Mouse (Mus musculus): Measurements from ENCODE around the gene Mc3r. TPM values are rescaled to one million over a fixed set of nuclear protein-coding genes. Genes with fewer than 3 reads are reported as not detected.

The Mc3r gene
- total and polyA plus RNA-seq, 2 experiments from 2014 or later: not detected

DNA sequence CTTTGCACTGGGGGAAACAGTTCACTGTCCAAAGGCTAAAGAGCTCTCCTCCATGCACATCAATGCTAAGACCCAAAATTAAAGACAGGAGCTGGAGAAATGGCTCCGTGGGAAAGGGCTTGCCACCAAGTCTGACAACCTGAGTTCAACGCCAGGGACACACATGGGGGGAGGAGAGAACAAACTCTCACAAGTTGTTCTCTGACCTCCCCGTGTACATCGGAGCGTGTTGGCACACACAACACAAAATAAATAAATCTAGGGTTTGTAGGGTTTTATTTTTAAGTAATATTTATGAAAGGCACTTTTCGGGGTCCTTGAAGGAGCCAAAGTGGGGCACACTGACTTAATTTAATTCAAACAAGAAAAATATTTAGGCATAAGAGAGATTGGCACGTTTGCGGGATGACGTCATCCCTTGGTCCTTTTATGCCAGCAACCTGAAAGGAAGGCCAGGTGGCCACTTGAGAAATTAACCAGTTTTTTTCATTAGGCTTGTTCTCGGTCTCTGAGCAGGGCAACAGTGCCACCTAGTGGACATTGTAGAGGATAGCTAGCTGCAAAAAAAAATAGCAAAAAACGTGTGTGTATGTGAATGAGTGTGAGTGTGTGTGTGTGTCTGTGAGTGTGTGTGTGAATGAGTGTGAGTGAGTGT lies 32.7 kb upstream of the Mc3r start:
- no peaks in the 10 kb centered on the region for H3K27me3 ChIP-seq (ENCODE audit: control insufficient read depth, insufficient read depth, low read length)
- ATAC-seq (ENCODE audit: insufficient read depth, low read depth) (no peak), DNase-seq (ENCODE audit: low spot score) (peak; percentile 60)
- H3K27ac ChIP-seq (ENCODE audit: low read depth): no peak overlapping the region
- WGBS: 38% methylated on average over 11 of the region's 11 CpGs
- no peaks in the 10 kb centered on the region for H3K36me3 ChIP-seq (replicated peaks; ENCODE audit: control insufficient read depth, insufficient read depth, low read length)
- no peaks in the 10 kb centered on the region for H3K4me1 ChIP-seq (ENCODE audit: control insufficient read depth, insufficient read depth)
- no peak overlapping the region for H3K9ac ChIP-seq (replicated peaks; ENCODE audit: low read depth, low read length)
- H3K4me3 ChIP-seq (ENCODE audit: low read depth, low read length): no peak overlapping the region
- no peaks in the 10 kb centered on the region for H3K9me3 ChIP-seq (replicated peaks; ENCODE audit: control insufficient read depth, low read length)
- no peak for TF ChIP-seq EP300 (IDR thresholded peaks at IDR 0.05; ENCODE audit: low read depth)
- peak; percentile 87 for TF ChIP-seq CTCF (IDR thresholded peaks at IDR 0.05; ENCODE audit: low read depth)
- no peak overlapping the region for H3K4me2 ChIP-seq (ENCODE audit: low read depth, low read length)

DNA sequence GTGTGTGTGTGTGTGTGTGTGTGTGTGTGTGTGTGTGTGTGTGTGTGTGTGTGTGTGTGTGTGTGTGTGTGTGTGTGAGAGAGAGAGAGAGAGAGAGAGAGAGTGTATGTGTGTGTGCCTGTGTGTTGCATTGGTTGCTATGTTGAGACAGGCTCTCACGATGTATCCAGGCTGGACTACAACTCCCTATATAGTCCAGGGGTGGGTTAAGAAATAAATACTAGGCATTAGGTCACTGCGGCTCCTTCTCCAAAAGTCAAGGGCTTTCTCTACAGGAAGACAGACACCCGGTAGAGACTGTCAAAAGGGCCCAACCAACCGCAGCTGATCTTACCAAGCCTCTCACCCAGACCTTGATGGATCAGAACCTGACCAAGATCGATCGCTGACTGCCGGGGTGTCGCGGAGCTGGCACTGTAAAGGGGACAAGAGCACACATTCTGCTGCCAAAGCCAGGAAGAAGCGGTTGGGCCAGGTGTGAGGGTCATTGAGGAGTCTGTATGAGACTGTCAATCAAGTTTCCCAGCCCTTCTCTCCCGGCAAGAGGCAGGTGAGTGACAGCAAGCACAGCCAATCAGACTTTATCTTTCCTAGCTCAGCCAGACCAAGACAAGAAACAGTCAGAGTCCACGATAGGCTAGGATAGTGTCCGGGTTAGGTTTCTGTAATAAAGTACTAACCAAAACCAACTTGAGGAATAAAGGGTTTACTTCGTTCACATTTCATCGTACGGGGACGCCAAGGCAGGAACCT lies 32.0 kb upstream of the Mc3r start:
- no peaks in the 10 kb centered on the region for H3K36me3 ChIP-seq (replicated peaks; ENCODE audit: control insufficient read depth, insufficient read depth, low read length)
- TF ChIP-seq EP300 (IDR thresholded peaks at IDR 0.05; ENCODE audit: low read depth): no peak
- no peak for TF ChIP-seq CTCF (IDR thresholded peaks at IDR 0.05; ENCODE audit: low read depth)
- H3K4me1 ChIP-seq (ENCODE audit: control insufficient read depth, insufficient read depth): no peaks in the 10 kb centered on the region
- ATAC-seq (ENCODE audit: insufficient read depth, low read depth) (no peak), DNase-seq (ENCODE audit: low spot score) (no peak)
- H3K9ac ChIP-seq (replicated peaks; ENCODE audit: low read depth, low read length): no peak overlapping the region
- H3K27ac ChIP-seq (ENCODE audit: low read depth): no peak overlapping the region
- H3K9me3 ChIP-seq (replicated peaks; ENCODE audit: control insufficient read depth, low read length): no peaks in the 10 kb centered on the region
- H3K4me2 ChIP-seq (ENCODE audit: low read depth, low read length): no peak overlapping the region
- H3K27me3 ChIP-seq (ENCODE audit: control insufficient read depth, insufficient read depth, low read length): no peaks in the 10 kb centered on the region
- no peak overlapping the region for H3K4me3 ChIP-seq (ENCODE audit: low read depth, low read length)
- 55% methylated on average over 17 of the region's 17 CpGs for WGBS

DNA sequence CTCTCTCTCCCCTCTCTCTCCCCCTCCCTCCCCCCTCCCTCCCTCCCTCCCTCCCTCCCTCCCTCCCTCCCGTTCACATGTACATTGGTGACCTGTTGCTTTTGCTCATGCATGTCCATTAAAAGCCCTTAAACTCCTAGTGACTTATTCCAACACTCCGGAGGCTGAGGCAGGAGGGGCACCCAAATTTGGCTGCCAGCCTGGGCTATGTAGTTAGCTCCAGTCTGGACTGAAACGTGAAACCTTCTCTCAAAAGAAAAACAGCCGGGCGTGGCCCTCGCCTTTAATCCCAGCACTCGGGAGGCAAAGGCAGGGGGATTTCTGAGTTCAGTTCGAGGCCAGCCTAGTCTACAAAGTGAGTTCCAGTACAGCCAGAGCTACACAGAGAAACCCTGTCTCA lies 30.4 kb upstream of the Mc3r start:
- Histone ChIP-seq H3K4me1 (ENCODE audit: control insufficient read depth, insufficient read depth) (no peaks in the 10 kb centered on the region), H3K36me3 (replicated peaks; ENCODE audit: control insufficient read depth, insufficient read depth, low read length) (no peaks in the 10 kb centered on the region), H3K9me3 (replicated peaks; ENCODE audit: control insufficient read depth, low read length) (no peaks in the 10 kb centered on the region), H3K9ac (replicated peaks; ENCODE audit: low read depth, low read length) (no peak overlapping the region), H3K4me3 (ENCODE audit: low read depth, low read length) (no peak overlapping the region), H3K27me3 (ENCODE audit: control insufficient read depth, insufficient read depth, low read length) (0 out of 2 replicates have a peak, but pooled peaks cover 6% of the 10 kb centered on the region), H3K27ac (ENCODE audit: low read depth) (no peak overlapping the region), H3K4me2 (ENCODE audit: low read depth, low read length) (no peak overlapping the region)
- no peak for DNase-seq (ENCODE audit: low spot score)
- TF ChIP-seq CTCF (IDR thresholded peaks at IDR 0.05; ENCODE audit: low read depth) (no peak), EP300 (IDR thresholded peaks at IDR 0.05; ENCODE audit: low read depth) (no peak)
- WGBS: 56% methylated on average over 7 of the region's 8 CpGs
- no peak for ATAC-seq (ENCODE audit: insufficient read depth, low read depth)

DNA sequence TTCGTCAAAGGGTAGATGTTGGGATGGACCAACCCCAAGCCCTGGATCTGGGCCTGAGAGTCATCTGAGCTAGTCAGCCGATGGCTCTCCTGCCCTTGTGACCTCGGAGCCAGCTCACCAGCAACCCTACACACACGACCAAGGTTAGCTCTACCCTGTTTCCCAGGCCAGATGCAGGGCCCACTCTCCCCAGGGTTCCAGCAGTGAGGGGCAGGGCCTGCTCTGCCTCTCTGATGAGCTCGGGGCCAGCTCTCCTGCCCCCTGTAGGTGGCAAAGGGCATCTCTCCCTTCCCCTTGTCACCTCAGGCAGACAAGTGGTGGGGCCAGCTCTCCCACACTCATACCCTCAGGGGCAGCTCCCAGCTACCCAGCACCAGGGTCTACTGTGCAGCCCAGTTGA lies 29.1 kb upstream of the Mc3r start:
- Histone ChIP-seq H3K4me1 (ENCODE audit: control insufficient read depth, insufficient read depth) (no peaks in the 10 kb centered on the region), H3K27me3 (ENCODE audit: control insufficient read depth, insufficient read depth, low read length) (0 out of 2 replicates have a peak, but pooled peaks cover 6% of the 10 kb centered on the region), H3K4me3 (ENCODE audit: low read depth, low read length) (no peak overlapping the region), H3K4me2 (ENCODE audit: low read depth, low read length) (no peak overlapping the region), H3K9ac (replicated peaks; ENCODE audit: low read depth, low read length) (no peak overlapping the region), H3K27ac (ENCODE audit: low read depth) (no peak overlapping the region), H3K9me3 (replicated peaks; ENCODE audit: control insufficient read depth, low read length) (no peaks in the 10 kb centered on the region), H3K36me3 (replicated peaks; ENCODE audit: control insufficient read depth, insufficient read depth, low read length) (no peaks in the 10 kb centered on the region)
- WGBS: 44% methylated on average over 5 of the region's 5 CpGs
- no peak for TF ChIP-seq EP300 (IDR thresholded peaks at IDR 0.05; ENCODE audit: low read depth)
- TF ChIP-seq CTCF (IDR thresholded peaks at IDR 0.05; ENCODE audit: low read depth): no peak
- ATAC-seq (ENCODE audit: insufficient read depth, low read depth): no peak
- no peak for DNase-seq (ENCODE audit: low spot score)

DNA sequence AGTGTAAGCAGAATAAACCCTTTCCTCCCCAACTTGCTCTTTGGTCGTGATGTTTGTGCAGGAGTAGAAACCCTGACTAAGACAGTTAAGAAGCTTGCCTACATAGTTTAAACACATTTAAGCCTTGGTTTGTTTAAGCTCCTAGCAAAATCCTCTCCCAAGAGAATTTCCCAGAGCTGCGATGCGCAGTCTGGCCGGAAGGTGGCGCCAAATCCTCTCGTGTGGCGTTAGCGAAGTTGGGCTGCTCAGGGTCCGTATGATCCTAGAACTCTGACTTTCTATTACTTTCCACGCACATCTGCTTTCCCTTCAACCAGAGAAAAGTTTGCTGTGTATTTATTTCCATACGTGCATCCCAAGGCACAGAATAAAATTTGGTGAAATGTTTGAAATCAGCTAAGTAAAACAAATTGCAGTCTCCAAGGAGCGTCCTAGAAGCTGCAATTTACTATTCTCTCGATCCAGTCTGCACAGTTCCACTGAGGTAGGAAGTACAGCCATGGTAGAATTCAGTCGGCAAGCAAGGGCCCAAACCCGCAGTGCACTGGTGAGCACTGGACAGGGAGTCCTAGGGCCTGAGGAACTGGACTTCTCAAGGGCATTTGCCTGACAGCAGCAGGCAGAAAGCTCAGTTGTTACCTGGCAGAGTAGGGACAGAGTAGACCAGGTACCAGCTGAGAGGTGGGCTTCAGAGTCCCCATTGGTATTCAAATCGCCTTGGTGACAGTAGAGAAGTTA lies 26.5 kb upstream of the Mc3r start:
- H3K9ac ChIP-seq (replicated peaks; ENCODE audit: low read depth, low read length): no peak overlapping the region
- H3K9me3 ChIP-seq (replicated peaks; ENCODE audit: control insufficient read depth, low read length): no peaks in the 10 kb centered on the region
- TF ChIP-seq CTCF (IDR thresholded peaks at IDR 0.05; ENCODE audit: low read depth) (peak; percentile 88), EP300 (IDR thresholded peaks at IDR 0.05; ENCODE audit: low read depth) (no peak)
- 11% methylated on average over 16 of the region's 16 CpGs for WGBS
- H3K27me3 ChIP-seq (ENCODE audit: control insufficient read depth, insufficient read depth, low read length): 0 out of 2 replicates have a peak, but pooled peaks cover 6% of the 10 kb centered on the region
- no peaks in the 10 kb centered on the region for H3K4me1 ChIP-seq (ENCODE audit: control insufficient read depth, insufficient read depth)
- no peak overlapping the region for H3K4me2 ChIP-seq (ENCODE audit: low read depth, low read length)
- no peaks in the 10 kb centered on the region for H3K36me3 ChIP-seq (replicated peaks; ENCODE audit: control insufficient read depth, insufficient read depth, low read length)
- H3K4me3 ChIP-seq (ENCODE audit: low read depth, low read length): no peak overlapping the region
- ATAC-seq (ENCODE audit: insufficient read depth, low read depth) (no peak), DNase-seq (ENCODE audit: low spot score) (no peak)
- no peak overlapping the region for H3K27ac ChIP-seq (ENCODE audit: low read depth)
